Mouse (Mus musculus) embryo, embryonic 11.5 days (tissue): ENCODE results near the gene Heatr6.

Source experiments
- DNase-seq: peaks from one replicate; pipeline ENCODE4 v3.0.0-alpha.2; 2012; ENCODE audit warnings: low read depth, low spot score

Heatr6 gene

GRCm38 (mm10) chr11:83802166-83802565 lies 48.7 kb downstream of the Heatr6 start:
- DNase-seq = peak; percentile 23

DNA sequence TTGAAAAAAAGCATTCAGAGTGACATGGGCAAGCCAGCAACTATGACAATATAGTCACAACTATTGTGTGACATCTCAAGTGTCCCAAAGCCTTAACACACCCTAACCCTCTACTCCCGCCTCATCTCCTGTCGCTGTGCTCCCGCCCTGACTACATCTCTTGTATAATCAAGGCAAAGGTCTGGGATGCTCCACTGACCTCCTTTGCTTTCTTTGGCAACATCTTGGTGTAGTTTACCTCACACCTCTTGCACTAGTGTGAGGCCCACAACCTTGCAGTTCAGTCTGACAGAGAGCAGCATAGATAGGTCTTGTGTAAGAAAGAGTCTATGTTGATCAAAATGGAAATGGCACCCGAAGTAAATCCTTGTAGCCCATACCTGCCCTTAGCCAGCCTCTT lies 49.1 kb downstream of the Heatr6 start:
- no peak for DNase-seq

DNA sequence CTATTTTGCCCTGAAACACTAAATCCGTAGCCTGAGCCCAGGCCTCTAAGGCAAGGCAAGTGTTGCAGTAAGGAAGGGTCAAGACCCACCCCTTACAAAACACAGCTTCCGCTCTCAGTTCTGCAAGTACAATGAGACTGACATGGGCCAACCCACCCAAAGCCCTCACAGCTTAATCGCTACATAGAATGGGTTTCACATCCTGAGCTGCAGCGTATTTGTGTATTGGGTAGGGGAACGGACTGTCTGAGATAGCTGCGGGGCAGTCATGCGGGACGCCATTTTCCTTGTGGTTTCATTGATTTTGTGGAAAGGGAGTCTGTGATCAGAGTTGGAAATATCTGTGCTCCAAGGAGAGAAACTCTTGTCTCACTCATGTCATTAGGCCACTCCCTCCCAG lies 56.9 kb downstream of the Heatr6 start:
- no peak for DNase-seq

DNA sequence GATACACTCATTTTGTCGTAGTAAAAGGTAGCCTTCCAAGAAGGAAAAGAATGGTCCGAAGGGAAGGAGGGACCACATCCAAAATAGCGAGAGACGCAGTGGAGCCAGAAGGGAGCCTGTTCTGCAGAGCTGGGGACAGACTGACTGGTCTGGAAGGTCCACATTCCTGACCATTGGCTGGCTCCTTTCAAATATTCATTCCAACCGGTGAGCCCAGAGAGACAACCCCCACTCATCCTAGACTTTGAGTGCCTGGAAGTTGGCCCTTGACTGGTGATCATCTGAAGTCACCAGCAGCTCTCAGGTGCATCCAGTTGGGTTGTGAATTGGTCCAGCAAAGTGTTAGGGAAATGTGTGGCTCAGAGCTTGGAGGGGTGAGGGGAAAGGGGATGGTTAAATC lies 61.7 kb downstream of the Heatr6 start:
- no peak for DNase-seq

- peak; percentile 46 for DNase-seq
Observed at GRCm38 (mm10) chr11:83815628-83816027, 62.1 kb downstream of the Heatr6 start.

- no peak for DNase-seq
Observed at GRCm38 (mm10) chr11:83817048-83817447, 63.6 kb downstream of the Heatr6 start.

DNA sequence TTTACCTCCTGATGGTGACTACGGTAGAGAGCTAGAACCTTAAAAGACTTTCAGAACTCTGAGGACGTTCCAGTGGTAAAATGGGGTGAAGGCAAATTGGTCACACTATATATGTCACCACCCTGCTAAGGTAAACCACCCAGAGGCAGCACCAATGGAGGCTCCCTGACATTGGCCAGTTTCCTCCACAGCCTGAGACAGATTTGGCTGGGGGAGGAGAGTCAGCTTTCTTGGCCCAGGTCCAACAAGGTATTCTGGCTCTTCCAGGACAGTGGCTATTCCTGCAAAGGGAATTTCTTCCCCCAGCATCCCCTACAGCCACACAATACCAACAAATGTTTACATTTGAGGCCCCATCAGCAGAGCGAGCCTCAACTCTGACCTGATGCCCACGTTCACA lies 64.5 kb downstream of the Heatr6 start:
- DNase-seq = no peak

DNA sequence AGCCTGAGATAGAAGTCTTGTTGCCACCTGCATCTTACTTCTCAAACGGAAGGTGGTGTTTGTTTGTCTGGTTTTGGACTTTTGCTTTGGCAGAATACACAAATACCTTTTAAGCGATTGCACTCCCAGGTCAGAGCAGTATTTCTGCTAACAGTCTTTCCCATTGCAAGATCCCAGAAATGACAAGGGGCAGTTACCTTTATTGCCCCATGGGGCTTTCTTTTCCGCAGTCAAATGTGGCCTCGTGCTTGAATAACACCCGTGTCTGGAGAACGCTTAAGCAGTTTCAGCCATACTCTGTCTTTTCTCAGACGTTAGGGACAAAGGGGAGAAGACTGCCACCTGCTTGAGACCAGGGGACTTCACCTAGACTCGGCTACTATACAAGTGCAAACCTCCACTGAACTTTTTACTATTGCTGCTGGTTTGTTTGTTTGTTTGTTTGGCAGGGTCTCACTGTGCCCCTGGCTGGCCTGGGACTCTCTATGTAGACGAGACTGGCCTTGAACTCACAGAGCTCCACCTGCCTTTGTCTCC lies 65.2 kb downstream of the Heatr6 start:
- no peak for DNase-seq

DNA sequence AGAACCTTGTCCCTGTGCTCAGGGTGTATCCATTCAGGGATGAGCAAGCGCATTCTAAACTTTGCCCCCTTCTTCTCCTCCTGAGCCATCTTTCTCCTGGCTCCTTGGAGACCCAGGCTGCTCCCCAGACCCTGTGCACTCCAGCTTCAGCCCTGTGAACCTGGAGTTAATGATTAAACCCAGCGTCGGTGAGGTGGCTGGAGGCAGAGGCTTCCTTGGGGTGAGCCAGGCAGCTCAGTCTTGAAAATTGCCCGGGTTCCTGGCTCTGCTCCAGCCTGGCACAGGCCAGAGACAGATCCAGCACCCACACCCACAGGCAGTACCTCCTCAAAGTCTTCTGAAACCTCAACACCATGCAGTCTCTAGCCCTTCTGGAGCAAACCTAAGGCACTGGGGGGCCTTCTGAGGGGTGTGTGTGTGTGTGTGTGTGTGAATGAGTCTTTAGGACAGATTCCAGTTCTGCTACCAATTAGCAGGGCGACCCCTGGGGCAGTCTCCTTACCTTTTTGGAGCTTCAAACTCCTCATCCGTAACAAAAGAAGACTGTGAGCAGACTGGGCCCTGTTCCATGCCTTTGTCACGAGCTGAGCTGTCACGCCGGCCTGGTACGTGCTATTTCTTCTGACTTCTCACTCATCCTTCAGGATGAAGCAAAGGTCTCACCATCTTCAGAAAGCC lies 66.4 kb downstream of the Heatr6 start:
- no peak for DNase-seq

- no peak for DNase-seq
Observed at GRCm38 (mm10) chr11:83826142-83826541, 72.6 kb downstream of the Heatr6 start.

- no peak for DNase-seq
Observed at GRCm38 (mm10) chr11:83828553-83829142, 75.2 kb downstream of the Heatr6 start.

DNA sequence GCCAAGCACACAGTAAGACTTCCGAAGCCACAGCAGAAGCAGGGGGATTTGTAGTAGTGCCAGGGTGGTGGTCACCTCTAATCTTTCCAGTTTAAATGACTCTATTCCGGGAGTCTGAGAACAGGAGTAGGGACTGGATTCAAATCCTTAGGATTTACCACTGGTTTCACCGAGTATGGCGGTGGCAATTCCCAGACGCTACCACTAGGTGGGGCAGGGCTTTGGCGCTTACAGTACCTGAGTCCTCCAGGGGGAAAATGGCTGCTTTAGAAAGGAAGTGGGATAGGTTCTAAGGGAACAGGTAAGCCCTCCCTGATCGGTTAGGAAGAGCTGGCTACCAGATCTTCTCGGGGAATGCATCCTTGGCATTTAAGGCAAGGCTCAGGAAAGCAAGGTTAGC lies 78.9 kb downstream of the Heatr6 start:
- DNase-seq = no peak
